Mouse (Mus musculus) neutrophil, adult 5-6 weeks (primary cell): ENCODE data around the gene Slc8a3. TPM values are rescaled to one million over a fixed set of nuclear protein-coding genes. Genes with fewer than 3 reads are reported as not detected.

Source experiments
- ATAC-seq: fragments of 151-379, 151-347 bp; 2 replicates; pipeline ENCODE4 v1.8.0; 2017; ENCODE audit warnings: mild to moderate bottlenecking, moderate TSS enrichment; ENCODE audit not compliant: insufficient number of reproducible peaks, poor library complexity, low FRiP score, severe bottlenecking; ENCODE audit errors: extremely low read depth
- total RNA-seq: library from RNA; stranded (forward); fragments of 200-1000 nt; gene quantifications from 2 replicates; pipeline ENCODE4 v1.2.3, GENCODE M21; 2017

Gene Slc8a3
- total RNA-seq, 1 experiment from 2014 or later: not detected

DNA sequence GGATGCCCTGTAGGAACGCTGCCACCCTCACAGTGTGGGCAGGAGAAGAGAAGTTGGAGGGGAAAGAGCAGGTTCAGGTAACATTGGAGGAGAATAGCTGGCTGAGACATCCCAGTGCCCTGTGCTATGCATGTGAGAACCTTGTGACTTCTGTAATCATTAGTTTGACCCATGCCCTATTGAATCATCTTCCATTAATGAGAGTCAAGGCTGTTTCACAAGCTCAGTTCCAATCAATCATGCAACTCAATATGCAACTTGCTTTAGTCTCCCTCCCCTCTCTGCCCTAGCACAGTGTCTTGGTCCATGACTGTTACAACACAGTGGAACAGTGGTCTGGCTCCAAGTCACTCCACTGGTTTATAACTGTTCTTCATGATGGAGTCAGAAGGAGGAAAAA, 143.3 kb downstream of the Slc8a3 start:
- no peak for ATAC-seq

DNA sequence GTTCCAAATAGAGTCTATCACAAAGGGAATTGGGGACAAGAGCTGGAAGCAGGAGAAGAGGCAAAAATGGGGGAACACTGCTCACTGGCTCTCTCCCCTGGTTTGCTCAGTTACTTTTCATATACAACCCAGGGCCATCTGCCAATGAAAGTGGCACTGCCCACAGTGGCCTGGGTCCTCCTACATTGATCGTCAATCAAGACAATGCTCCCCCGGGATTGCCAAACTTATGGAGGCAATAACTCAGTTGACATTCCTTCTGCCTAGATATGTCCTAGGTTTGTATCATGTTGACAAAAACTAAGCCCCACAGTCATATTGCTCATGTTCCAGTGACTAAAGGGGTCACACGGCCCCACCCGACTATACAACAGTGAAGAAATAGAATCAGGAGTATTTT, 144.0 kb downstream of the Slc8a3 start:
- no peak for ATAC-seq

DNA sequence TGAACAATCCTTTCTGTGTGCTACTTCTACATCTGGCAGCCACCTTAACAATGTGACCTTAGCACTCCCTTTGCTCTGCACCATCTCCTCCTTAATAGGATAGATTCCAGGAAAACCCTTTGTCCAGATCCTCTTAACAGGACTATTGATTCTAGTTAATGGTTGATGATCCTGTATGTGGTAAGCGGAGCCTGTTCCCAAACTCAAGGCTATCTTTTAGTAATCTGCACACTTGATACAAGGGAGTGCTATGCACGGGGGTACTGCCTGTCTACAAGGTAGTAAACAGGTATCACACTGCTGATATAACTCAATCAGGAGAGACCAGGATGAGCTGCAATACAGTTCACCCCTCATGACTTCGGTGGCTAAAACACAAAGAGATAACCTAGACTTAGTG, 144.6 kb downstream of the Slc8a3 start:
- no peak for ATAC-seq

GRCm38 (mm10) chr12:81186668-81187067, 146.3 kb downstream of the Slc8a3 start:
- ATAC-seq: no peak

GRCm38 (mm10) chr12:81186081-81186480, 146.9 kb downstream of the Slc8a3 start:
- ATAC-seq: no peak

- ATAC-seq: no peak
These were observed 148.0 kb downstream of the Slc8a3 start for GRCm38 (mm10) chr12:81184967-81185366.

DNA sequence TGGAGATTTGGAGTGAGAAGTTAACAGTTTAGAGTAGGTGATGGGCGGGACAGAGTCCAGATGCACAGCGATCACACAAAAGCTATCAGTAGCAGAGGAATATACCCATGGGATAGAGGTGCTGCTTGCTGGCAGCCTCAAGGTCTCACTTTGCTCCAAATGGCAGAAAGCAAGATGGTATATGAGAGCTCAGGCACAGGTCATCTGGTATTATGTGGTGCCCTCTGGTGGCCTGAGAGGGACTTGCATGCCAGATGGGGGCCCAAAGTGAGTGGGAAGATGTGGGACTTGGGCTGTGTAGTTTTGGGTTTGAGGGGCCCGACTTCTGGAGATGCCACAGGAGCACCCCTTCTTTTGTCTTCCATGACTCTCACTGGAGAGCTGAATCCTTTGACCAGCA, 150.9 kb downstream of the Slc8a3 start:
- no peak for ATAC-seq

DNA sequence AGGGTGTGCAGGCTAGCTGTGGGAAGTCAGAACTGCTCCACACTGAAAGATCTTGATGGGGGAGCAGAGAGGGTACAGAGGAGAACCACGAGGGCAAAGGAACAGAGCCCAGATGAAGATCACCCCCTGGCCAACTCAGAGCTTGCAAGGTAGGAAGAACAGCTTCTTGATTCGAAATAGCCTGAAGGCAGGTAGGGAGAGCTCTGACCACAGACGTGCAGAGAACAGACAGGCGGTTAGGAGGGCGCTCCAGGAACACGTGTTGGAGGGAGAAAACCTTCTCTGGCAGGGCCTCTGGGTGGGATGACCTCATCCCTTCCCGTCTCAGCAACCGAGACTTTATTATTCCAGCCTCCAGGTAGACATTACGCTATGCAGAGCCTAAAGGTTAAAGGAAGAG, 157.7 kb downstream of the Slc8a3 start:
- no peak for ATAC-seq

- ATAC-seq: no peak
These were observed 159.1 kb downstream of the Slc8a3 start for GRCm38 (mm10) chr12:81173893-81174292.

DNA sequence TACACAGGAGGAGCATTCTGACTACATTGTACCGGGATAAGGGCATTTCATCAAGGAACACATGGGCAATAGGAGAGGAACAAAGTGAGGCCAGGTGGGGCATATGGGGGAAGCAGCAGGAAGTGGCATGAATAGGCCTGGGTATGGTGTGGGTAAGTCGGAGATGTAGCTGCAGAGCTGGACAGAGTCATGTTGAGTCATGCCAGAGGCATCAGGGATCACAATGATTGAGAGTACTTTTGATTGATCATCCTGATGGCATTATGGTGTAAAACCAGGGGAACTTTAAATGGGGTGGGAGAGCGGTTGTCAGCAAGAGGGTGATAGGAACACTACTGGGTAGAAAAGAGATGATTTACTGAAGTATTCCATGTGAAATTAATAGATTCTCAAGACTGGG, 160.0 kb downstream of the Slc8a3 start:
- ATAC-seq: no peak

- ATAC-seq: no peak
These were observed 162.9 kb downstream of the Slc8a3 start for GRCm38 (mm10) chr12:81170076-81170475.

DNA sequence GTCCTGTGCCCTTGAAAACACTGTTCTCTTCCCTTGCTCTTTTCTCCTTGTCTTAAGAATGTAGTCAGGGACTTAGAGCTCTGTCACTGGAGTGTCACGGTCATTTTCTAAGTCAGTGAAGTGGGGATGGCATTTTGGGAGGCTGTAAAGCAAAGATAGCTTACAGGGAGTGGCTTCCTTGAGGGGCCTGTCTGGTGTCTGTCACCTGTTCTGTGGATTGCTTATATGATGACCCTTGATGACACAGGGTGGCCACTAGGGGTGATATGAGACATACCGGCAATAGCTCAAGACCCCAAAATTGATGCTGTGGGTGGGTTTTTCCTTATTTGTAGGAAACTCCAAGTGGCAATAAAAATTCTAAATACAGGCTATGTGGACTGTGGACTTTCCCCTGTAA, 164.5 kb downstream of the Slc8a3 start:
- no peak for ATAC-seq

- no peak for ATAC-seq
These were observed 164.9 kb downstream of the Slc8a3 start for GRCm38 (mm10) chr12:81168031-81168430.

DNA sequence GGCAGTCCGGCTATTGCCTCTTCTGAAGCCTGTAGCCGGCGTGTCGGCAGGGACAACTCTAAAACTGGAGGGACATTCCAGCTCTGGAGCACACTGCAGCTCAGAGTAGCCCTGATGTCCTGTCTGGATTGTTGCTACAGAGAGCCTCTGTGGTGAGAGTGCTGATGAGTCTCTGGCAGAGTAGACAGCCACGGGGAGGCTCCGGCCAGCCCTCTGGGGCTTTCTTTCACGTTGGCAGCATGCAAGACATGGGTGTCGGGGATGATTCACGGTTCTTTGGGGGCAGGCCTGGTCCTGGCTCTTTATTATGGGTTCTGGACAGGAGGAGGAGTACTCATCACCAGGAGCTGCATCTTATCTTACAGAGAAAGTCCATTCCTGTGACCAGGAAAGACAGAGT, 165.8 kb downstream of the Slc8a3 start:
- no peak for ATAC-seq

DNA sequence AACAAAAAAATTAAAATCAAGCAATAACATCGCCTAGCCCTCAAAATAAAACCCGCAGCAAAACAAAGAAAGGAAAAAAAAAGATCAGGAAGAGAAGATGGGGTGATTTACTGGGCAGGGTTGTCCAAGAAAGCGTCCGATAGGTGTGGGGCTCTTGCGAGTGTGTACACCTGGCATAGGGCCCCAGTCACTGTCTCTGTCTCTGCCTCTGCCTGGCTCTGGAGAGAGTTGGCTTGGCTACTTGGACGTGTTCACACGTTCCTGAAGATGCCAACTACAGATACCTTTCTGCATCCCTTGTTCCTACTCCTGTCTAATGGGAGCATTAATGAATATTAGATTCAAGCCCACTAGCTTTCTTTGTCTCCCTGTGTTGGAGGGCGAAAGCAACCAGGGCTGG, 166.4 kb downstream of the Slc8a3 start:
- ATAC-seq: no peak

DNA sequence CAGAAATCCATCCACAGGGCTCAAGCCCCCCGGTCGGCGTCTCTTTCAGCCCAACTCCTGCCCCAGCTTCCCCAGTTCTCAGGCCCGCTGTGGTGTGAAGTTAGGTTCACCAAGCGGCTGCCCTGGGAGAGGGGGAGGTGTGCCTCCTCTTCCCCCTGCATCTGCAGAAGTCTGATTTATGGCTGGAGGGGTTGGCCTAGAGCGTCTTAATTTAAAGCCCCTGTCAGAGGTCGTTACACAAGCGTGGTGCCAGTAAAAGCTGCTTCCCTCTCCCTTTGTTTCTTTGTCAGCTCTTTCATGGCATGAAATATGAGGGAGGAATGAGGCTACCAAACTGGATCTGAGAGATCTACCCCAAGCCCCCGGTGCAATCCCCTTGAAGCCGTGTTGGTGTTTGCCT, 166.9 kb downstream of the Slc8a3 start:
- no peak for ATAC-seq

DNA sequence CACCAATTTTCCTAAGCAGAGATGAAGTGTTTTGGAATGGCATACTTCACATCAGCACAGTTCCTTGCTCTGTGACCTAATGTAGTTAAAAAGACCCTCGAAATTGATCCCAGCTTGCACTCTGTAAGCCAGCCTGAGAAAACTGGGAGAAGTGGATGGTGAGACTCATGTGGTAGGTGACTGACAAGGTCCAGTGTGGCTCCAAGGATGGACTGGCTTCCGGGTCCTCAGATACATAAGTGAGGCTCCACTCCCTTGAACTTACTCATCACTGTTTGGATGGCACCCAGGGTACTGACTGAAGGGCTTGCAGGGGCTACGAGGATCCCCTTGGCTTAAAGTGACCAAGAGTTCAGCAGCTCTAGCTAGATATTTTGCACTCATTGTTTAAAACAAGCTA, 169.4 kb downstream of the Slc8a3 start:
- ATAC-seq: no peak

- ATAC-seq: no peak
These were observed 169.8 kb downstream of the Slc8a3 start for GRCm38 (mm10) chr12:81163131-81163530.

GRCm38 (mm10) chr12:81161282-81161681, 171.7 kb downstream of the Slc8a3 start:
- ATAC-seq: no peak

- ATAC-seq: no peak
These were observed 172.1 kb downstream of the Slc8a3 start for GRCm38 (mm10) chr12:81160831-81161230.

DNA sequence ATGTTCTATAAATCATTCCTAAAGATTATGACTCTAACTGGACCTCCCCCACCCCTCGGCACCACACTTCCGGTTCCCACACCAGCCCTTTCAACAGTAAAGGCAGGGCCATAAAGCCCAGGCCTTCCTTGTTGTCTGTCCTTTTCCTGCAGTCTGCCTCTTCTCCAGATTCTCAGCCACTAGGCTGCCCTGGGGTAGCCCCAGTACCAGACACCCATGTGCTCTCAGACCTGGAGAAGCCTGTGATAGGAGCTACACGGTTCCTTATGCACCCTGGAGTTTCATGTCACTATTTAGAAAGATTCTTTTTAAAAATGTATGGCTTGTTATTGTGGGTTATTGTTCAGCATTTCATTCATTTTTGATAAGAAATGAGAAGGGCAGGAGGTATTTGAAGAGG, 172.6 kb downstream of the Slc8a3 start:
- no peak for ATAC-seq

GRCm38 (mm10) chr12:81159947-81160346, 173.0 kb downstream of the Slc8a3 start:
- ATAC-seq: no peak
